Mouse (Mus musculus) left cerebral cortex, adult 8-10 months (tissue): ENCODE results near the gene Dnah7a. TPM values are rescaled to one million over a fixed set of nuclear protein-coding genes. Genes with fewer than 3 reads are reported as not detected.
"Not testable (repeated sequence)": the region's sequence is repeated elsewhere in the genome, so short reads cannot be mapped to it uniquely, and the experiment has no call there.

ENCODE experiments used
- DNase-seq, 2 experiments: peaks; one replicate each; pipeline ENCODE4 v3.0.0; 2022; ENCODE audit warnings: low spot score in 2 of 2
- total RNA-seq, 4 experiments: library from RNA; stranded (reverse); gene quantifications; 2 replicates each; pipeline ENCODE4 v1.2.4; 2022

Dnah7a gene
- total RNA-seq, 4 experiments from 2014 or later = 4.9 to 7.5 (median 6.8) TPM

DNA sequence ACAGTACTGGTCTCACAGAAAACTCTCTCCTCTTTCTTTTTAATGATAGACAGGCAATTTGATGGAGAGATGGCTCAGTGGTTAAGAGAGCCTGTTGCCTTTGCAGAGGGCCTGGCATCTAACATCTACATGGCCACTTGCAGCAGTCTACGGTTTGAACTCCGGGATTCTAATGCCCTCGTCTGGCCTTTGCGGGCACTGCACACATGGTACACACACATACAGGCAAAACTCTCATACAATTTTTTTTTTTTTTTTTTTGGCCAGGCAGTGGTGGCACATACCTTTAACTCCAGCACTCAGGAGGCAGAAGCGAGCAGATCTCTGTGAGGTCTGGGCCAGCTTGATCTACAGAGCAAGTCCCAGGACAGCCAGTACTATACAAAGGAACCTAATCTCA lies 2.4 kb downstream of the Dnah7a start:
- no peak for DNase-seq

GRCm38 (mm10) chr1:53664268-53664667 lies 42.3 kb downstream of the Dnah7a start:
- DNase-seq = not testable (repeated sequence)

DNA sequence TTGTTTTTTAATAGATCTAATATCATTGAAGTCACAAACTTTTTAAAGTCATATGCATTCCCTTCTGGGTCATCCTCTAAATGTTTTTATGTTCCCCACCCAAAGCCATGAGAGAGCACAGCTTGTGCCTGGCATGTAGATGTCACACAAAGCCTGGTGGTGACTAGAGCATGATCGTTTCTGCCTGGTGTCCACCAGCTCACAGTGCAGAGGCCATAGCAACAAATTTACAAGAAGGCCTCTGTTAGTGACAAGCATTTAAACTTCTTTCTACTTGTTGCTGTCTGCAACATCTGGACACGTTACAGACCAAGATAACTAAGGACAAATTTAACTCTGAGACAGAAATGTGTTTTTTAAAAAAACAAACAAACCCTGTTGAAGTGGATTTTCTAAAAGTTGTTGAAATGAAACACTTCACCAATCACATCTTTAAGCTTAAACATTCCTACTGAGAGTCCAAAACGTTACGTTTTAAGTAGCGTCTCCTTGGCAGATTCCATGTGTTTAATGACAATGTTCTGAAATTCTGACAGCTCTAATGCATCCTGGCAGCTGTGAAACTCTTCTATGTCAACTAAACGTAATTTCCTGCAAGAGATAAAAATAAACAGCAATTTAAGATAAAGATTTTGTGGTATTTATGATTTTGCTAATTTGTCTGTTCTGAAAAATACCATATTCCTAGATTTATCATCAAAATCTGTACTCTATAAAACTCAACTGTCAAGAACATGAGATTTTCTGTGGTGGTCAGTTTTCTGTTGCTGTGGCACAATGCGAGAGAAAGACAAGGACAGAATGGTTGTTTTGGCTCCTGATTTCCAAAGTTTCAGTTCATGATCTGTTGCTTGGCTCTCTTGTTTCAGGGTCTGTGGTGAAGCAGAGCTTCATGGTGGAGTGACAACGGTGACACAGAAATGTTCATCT lies 66.5 kb downstream of the Dnah7a start:
- no peak for DNase-seq

- DNase-seq = not testable (repeated sequence)
Observed at GRCm38 (mm10) chr1:53635641-53636040, 70.9 kb downstream of the Dnah7a start.

GRCm38 (mm10) chr1:53632040-53632439 lies 74.5 kb downstream of the Dnah7a start:
- DNase-seq = not testable (repeated sequence)

GRCm38 (mm10) chr1:53630011-53630410 lies 76.6 kb downstream of the Dnah7a start:
- DNase-seq = no peak

DNA sequence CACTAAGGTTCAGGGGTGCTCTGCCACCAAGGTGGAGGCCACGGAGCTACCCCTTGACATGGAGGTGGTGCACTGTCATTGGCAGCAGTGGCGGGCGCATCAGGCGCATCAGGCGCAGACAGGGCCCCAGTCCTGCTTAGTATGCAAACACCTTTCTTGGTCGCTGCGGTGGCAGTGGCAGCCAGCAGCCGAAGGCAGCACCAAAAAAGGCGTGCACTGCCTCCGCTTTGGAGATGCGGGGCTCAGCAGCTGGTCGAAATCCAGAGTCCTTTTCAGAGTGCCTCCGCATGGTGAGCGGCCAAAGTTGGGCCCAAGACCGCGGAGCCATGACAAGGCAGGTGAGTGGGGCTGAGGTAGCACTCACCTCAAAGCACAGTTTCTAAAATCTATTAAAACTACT lies 93.1 kb downstream of the Dnah7a start:
- no peak for DNase-seq

GRCm38 (mm10) chr1:53581326-53581725 lies 125.3 kb downstream of the Dnah7a start:
- not testable (repeated sequence) for DNase-seq

GRCm38 (mm10) chr1:53557918-53558317 lies 148.7 kb downstream of the Dnah7a start:
- not testable (repeated sequence) for DNase-seq

GRCm38 (mm10) chr1:53547018-53547417 lies 159.6 kb downstream of the Dnah7a start:
- DNase-seq = peak; percentile 23 to 69

- not testable (repeated sequence) for DNase-seq
Observed at GRCm38 (mm10) chr1:53538356-53538755, 168.2 kb downstream of the Dnah7a start.

DNA sequence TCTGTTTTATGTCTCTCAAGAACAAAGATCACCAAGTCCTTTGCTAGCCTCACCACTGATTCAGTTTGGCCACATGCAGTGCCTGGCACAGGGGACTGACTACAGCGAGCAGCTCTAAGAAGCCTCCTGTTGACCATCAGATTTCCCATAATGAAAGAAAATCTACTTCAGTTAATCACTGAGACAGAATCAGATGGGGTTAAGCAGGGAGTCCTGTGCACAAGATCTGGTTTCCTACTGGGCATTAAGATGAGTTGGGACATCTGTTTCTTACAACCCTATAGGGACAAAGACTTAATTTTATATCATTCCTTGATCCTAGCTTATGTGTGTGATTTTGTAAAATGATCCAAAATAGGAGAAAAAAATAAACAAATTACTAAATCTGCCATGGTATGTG lies 171.8 kb downstream of the Dnah7a start:
- not testable (repeated sequence) for DNase-seq

- DNase-seq = not testable (repeated sequence)
Observed at GRCm38 (mm10) chr1:53526021-53526420, 180.6 kb downstream of the Dnah7a start.

DNA sequence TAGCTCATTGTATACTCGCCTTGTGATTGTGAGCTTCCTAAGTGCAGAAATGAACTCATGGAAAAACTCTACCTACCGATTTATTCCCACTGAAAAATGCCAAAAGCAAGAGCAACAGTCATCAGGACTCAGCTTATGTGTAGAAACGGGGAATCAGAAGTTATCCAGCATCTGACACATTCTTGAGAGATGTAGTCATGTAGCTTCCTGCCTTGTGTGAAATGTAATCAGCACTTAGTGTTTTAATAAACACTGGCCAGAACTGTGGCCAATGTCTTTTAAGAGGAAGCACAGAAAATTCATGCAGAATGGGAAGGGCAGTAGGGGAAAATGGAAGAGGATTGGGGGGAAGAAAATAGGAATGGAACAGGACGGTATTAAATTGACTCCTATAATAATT lies 232.9 kb downstream of the Dnah7a start:
- DNase-seq = no peak

- DNase-seq = not testable (repeated sequence)
Observed at GRCm38 (mm10) chr1:53472084-53472483, 234.5 kb downstream of the Dnah7a start.

- no peak for DNase-seq
Observed at GRCm38 (mm10) chr1:53467325-53467670, 239.3 kb downstream of the Dnah7a start.

DNA sequence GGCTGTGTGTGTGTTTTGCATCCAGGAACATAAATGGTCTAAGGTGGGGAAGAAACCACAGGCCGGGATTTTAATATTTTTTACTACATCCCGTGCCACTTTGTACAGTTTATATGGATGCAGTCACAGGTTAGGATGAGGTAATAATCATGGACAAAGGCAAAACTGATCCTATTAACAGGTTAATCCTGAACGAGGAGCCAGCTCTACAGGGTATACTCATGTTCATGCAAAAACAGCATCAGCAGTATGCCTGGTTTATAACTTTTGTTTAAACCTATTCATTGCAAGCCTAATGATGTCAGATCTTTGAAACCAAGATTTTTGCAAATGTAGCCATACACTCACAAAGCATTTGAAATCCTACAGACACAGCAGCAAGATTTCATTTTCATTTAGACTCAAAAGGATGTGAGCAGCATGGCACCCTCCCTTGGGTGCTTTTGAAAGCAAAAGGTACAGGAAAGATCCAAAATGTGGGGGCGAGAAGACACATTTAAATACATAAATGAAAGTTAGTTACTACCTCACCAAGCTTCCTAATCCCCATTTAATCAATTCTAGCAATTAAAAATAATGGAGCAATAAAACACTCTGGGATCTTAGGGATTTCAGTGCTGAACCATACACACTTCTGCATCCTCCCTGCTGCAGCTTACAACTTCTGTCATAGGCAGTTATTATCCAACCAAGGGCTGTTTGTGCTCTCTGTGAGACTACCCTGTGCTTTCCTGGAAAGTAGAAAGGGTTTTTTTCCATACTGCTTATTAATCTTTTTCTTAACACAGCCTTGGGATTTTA lies 239.9 kb downstream of the Dnah7a start:
- DNase-seq = not testable (repeated sequence)

GRCm38 (mm10) chr1:53439173-53439572 lies 267.4 kb downstream of the Dnah7a start:
- DNase-seq = not testable (repeated sequence)

- DNase-seq = not testable (repeated sequence)
Observed at GRCm38 (mm10) chr1:53432433-53432832, 274.2 kb downstream of the Dnah7a start.

DNA sequence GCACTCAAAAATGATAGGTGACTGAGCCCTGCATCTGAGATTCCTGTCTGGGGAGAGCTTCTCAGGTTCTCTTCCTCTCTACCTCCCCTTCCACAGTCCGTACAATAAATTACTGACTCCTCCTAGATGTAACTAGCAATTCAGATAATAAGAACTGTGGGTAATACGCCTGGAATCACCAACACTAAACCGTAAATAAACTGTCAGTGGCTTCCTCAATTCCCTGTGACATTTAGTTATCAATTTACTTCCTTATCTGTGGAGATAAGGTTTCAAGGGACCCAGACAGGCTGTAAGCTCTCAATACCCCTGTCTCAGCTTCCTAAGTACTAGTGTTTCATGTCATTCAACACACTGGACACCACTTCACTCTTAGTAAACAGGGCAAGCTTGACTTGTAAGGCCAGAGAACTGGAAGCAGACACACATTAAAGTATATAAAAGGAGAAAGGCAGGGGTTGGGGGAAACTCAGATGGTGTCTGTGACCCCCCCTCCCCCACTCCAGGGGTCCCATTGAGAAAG lies 300.7 kb downstream of the Dnah7a start:
- DNase-seq = no peak

DNA sequence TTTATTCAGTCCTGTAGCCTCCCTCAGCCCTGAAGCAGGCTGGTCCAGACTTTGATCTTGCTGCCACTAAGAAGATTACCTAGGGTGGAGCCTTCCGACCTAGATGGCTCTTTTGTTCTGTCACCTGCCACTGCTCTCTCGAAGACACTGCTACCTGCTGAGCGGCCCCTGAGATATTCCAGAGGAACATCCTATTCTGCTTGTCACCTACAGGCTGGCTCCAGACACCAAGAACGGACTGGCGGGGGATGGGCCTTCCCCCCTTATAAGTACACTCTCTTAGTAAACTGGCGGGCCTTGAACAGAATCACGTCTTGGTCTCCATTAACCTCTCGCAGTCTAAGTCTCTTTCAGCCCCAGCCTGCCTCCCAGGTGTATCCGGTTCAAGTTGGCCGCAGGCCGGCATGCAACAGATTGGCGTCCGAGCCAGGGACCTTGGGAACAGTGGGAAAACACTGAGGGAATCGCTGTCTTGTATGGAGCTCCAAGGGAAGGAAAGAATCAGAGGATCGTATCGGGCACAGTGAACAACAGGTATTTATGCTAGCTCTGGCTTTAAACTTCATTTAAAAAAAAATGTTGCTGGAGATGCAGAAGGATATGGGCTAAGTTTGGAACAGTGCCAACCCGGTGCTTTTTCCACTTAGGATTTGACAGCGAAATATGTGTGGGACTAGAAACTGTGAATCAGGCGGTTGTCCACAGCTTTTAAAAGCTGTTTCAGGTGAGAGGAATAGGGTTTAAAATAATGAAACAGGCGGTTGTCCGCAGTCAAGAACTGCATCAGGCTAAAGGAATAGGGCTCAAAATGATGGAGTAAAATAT lies 312.4 kb downstream of the Dnah7a start:
- DNase-seq = peak in 1 of 2 experiments; percentile 21
